Mouse (Mus musculus): ENCODE data around the gene Abi3bp.

GRCm38 (mm10) chr16:56655193-56655910, 177.7 kb downstream of the Abi3bp start:
- TF ChIP-seq E2F4 (IDR thresholded peaks at IDR 0.05; ENCODE audit: insufficient read depth) (no peak), SRF (IDR thresholded peaks at IDR 0.05; ENCODE audit: control insufficient read depth, insufficient read length, low read depth) (no peak), MAX (IDR thresholded peaks at IDR 0.05; ENCODE audit: low read depth) (no peak), TCF12 (IDR thresholded peaks at IDR 0.05; ENCODE audit: insufficient read depth, poor library complexity, severe bottlenecking) (no peak), USF1 (IDR thresholded peaks at IDR 0.05; ENCODE audit: low read depth) (no peak), POLR2A (IDR thresholded peaks at IDR 0.05; ENCODE audit: insufficient read length, low read depth) (no peak), TCF3 (IDR thresholded peaks at IDR 0.05; ENCODE audit: insufficient read length, low read depth) (no peak), POLR2AphosphoS2 (IDR thresholded peaks at IDR 0.05; ENCODE audit: insufficient read length, low read depth) (no peak)
